Mouse (Mus musculus) cortical plate, adult 2 months (tissue): ENCODE data around the gene Xkr7.

Source experiments
- CTCF ChIP-seq: fragments of 200-500 bp; IDR thresholded peaks from 2 replicates; pipeline ENCODE4 v1.5.1; 2011; ENCODE audit warnings: mild to moderate bottlenecking, control low read depth, low read length; ENCODE audit not compliant: insufficient read depth; ENCODE audit errors: extremely low read depth
- POLR2A ChIP-seq: fragments of 200-500 bp; IDR thresholded peaks from 2 replicates; pipeline ENCODE4 v1.6.1; 2011; ENCODE audit warnings: mild to moderate bottlenecking, low read length, control low read depth; ENCODE audit not compliant: insufficient read depth; ENCODE audit errors: extremely low read depth

DNA sequence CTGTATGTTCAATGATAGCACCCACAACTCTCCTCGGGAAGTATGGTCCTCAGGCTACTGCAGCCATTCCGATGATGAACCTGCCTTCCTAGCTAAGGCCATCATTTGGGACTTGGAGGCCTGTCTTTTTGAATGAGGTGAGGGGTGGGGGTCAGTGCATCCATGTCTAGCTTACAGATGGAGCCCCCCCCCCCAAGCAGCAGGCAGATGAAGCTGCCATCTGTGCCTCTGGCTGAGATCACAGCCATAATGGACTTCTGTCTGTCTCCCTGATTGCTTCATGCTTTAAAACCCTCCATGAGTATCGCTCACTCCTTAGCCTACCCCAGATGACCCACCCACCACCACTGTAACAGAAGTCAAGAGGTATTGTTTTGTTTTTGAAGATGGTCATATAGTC lies 12.3 kb upstream of the Xkr7 start:
- no peak for TF ChIP-seq CTCF
- TF ChIP-seq POLR2A = no peak
